Mouse (Mus musculus): ENCODE results near the gene Dnah1.

Gene Dnah1

DNA sequence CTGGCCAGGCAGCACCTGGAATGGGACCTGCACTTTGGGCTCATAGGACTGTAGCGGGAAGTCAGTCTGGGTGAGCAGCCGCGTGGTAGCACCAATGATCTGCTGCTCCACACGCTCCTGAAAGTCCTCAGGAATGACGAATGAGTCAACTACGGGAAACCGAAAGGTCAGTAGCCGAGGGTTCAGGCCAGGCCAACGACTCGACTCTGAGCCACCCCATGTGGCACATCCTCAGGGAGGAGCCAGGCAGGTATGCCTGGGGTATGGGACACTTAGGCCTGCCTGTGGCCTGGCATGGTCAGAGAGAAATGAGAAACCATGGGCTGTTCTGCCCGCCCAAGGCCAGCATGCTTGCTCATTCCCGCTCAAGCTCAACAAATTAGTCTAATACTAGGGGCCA lies 7.1 kb downstream of the Dnah1 start:
- DNase-seq, result no peak

DNA sequence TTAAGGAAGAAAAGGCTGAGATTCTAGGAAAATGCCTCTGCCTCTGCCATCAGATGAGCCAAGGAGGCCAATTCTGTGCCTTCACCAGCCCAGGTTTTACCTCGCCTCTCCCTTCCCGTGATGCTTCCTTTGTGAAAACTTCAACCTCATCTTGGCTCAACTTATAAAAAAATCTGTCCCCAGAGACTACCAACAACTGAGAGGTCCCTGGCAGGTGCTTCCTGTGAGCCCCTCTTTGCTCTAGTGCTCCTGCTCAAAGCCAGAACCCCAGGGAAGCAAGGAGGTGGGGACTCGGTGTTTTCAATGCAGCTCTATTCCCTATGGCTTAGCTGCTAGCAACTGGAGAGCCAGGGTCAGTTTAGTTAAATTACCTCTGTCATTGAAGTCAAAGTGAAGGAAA lies 10.5 kb downstream of the Dnah1 start:
- no peak for DNase-seq

DNA sequence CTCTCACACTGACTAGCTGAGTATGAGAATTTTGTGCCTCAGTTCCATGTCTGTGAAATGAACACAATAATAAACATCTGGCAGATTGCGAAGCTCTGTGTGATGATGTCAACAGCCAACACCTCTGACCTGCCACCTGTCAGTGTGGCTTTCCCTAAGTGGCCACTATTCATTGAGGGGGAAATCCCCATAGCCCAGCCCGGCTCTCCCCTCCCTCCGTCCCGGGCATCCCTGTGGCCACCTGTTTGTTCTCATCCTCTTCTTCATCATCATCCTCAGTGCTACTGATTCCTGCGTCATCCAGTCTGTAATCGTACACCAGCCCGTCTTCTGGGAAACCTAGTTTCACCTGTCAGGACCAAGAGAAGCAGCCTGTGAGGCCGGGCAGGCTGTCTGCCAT lies 38.0 kb downstream of the Dnah1 start:
- DNase-seq, result no peak

DNA sequence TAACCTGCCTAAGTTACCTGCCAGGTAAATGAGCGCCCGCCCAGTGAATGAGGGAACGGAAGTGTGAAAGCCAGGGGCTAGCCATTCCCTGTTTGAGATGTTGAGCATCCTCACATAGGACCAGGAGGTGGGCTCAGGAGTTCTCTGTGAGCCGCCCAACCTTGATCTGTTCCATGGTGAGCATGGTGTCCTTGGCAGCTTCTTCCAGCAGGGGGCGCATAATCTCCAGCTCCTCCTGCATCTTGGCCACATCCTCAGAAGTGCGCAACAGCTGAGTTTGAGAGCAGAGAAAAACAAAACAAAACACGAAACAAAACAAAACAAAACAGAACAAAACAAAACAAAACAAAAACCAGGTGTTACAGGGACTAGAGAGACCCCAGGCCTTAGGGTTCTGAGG lies 51.5 kb downstream of the Dnah1 start:
- DNase-seq, result peak; percentile 75 to 83

DNA sequence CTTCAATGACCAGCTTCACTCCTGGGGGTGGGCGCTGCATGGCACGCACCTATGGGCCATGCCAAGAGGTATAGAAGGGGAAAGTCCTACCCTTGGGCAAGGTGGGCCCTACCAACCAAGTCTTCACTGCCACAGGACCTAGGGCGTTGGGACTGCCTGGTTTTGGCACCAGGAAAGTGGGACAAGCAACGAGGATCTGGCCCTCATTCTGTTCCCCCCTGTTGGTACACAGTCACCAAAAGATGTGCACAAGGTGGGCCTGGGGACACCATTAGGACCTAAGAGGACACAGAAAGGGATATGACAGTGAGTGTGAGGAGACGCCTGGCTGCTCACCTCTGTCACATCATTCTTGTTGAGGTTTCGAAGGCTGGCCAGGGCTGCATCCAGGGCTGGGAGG lies 52.6 kb downstream of the Dnah1 start:
- no peak for DNase-seq

DNA sequence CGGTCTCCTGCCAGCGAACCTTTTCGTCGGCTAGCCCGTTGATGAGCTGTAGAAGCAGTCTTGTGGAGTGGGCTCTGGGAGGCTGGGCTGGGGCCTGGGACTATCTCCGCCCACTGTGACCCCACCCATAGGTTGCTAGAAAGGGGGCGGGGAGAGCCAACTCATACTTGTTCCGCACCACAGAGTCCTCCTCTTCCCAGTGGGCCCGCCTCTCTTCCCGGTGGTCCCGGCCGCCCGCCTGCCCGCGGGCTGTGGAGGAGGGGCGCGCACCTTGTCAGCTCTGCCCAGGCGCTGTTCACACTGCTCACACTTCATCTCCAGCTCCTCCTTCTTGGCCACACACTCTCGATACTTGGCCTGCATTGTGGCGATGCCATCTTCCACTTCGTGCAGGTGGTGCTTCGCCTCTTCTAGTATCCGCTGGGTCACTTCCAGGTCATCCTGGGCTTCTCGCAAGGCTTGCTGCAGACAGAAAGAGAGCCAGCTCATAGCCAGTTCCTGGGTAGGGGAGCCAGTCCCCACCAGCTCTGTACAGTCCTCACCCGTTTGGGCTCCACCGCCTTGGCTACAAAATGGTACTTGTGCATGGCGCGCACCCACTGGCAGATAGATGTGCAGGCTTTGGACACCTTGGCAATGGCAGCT lies 54.1 kb downstream of the Dnah1 start:
- no peak for DNase-seq

DNA sequence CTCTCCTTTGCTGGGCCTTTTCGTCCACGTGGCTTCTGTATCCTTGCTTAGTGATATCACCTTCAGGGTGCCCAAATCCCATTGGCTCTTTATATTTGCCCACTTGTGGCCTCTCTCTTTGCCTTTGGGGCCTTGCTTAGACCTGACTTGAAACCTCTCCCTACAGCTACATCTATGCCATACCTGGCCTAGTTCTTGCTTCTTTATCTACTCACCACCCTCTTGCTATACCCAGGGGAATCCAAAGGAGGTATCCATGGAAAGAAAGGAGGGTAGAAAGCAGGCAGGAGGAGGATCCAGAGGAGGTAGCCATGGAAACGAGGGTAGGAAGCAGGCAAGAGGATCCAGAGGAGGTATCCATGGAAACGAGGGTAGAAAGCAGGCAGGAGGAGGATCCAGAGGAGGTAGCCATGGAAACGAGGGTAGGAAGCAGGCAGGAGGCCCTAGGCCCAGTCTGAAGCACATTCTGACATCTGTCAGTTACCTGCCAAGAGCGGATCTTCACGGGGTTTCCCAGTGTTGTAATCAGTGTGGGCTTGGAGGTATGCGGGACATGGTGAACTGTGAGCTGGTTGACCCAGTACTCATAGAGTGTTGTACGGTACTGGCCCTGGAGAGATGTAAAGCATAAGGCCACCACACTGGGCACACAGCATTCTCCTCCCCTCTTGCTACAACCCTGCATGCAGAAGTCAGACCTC lies 55.2 kb downstream of the Dnah1 start:
- no peak for DNase-seq

DNA sequence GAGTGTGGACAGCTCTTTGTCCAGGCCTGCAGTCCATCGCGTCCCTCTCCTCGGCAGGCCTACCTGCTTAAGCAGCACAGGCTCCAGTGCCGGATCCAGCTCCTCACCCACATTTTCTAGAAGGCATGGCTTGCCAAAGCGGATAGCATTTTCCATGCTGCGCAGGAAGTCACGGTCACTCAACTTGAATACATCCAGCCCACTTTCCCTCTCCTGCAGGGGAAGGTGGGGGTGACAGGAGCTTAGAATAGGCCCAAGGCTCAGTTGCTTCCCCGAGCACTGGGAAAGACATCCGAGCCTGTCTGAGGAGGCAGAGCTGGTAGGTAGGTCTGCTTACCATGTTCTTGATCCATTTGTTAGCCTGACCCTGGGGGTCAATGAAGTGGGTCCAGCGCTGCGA lies 56.0 kb downstream of the Dnah1 start:
- no peak for DNase-seq

DNA sequence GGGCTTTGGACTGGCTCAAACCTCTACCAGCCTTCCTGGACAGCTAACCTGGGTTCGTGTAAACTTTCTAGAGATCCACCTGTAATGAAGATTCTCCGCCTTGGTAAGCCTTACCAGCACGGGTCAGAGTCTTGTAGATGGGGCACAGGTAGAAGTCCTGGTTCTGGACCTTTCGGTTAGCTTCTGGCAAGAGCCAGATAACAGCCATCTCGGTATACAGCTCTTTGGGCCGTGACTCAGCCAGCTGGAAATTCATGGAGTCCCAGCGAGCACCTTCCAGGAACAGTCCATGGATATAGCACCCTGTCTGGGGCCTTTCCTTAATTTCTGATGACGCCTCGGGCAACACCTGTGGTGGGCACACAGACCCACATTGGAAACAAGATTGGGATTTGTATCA lies 62.8 kb downstream of the Dnah1 start:
- no peak for DNase-seq

DNA sequence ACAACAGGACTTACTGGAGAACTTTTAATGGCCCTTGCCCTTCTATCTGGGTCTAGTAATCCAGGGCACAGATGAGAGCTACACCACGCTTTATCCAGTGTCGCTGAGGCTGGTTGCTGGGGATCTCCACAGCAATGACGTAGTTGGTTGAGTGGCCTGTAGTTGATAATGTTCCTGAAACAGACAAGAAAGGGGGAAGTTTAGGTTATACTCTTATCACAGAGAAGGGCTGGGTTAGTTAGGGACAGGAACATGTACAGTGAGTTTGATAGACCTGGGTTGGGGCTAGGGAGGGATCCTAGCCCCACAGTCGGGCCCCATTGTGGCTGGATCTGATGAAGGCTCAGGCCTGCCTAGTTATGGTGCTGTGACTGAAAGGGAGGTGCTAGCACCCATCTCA lies 63.3 kb downstream of the Dnah1 start:
- DNase-seq, result no peak

DNA sequence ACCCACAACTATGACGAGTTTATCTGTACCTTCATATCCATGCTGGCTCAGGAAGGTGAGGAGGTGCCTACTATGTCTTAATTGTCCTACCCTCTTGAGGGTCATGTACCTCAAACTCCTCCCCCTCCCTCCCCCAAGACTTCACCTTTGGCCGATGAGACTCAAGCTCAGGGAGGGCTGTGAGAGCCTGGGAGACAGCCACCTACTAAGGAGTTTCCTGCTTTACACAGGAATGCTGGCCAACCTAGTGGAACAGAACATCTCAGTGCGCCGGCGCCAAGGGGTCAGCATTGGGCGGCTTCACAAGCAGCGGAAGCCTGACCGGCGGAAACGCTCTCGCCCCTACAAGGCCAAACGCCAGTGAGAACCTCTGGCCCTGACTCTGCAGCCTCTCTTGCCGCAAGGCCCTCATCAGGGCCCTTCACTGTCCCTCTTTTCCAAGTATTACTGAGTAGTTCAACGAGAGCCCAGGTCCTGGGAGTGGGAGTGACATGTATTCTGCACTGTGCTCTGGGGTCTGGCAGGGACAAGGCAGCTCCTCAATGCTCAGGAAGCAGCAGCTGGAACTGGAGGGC lies 65.1 kb downstream of the Dnah1 start:
- DNase-seq, result no peak

DNA sequence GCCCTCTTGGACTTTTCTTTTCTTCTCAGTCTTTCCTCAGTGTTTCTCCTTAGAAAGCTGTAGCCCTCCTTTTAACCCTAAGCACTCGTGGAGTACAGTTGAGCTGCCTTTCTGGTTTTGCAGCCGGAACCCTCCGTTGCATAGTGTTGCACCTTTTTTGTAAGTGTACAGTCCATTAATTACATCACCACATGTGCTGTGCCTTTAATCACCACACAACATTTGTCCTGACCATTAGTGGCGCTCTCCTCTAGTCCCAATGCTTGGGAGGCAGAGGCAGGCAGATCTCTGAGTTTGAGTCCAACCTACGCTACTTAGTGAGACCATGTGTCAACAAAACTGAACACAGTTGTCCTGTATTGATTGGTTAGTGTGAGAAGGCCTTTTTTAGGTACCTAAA lies 71.6 kb downstream of the Dnah1 start:
- no peak for DNase-seq

DNA sequence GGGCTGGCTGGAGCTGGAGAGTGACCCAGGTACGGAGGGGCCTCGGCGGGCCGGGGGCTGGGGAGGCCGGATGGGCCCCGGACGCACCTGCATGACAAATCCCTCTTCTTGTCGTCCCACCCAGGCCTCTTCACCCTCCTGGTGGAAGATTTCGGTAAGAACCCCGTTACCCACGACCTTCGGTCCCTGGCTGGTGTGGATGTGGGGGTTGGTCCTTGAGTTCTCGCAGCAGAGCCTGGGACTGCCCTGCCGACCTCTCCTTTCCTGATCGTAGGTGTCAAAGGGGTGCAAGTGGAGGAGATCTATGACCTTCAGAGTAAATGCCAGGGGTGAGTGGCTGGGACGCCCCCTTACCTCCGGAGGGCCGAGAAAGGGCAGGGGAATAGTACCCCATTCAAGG lies 72.1 kb downstream of the Dnah1 start:
- no peak for DNase-seq

DNA sequence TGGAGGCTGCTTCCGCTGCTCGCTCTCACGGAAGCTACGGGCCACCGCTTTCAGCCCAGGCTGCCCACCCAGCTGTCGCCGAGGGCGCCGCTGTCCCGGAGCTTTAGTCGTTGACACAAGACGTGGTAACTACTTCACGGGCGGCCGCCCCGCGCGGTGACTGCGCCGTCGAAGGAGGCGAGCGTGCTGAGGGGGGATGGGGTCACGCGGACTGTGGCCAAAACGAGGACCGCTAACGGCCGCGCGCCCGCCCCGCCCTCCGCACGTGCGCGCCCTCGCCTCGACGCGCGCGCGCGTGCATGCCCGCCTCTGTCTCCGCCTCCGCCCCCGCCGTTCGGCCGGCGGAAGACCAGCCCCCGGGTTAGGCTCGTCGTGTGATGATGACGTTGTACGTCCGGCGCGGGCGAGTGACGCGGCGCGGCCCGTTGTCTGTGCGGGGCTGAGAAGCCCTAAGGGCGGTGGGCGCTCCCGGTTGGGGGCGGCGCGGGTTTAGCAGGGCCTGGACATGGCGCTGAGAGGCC lies 72.6 kb downstream of the Dnah1 start, which contains the start of the genes Phf7 and Bap1:
Phf7 (minus strand) TSS at position 234 of the 521 bp plus-strand sequence.
Bap1 (plus strand) TSS at position 367 of the 521 bp plus-strand sequence.
- DNase-seq, result peak; percentile 91 to 99

DNA sequence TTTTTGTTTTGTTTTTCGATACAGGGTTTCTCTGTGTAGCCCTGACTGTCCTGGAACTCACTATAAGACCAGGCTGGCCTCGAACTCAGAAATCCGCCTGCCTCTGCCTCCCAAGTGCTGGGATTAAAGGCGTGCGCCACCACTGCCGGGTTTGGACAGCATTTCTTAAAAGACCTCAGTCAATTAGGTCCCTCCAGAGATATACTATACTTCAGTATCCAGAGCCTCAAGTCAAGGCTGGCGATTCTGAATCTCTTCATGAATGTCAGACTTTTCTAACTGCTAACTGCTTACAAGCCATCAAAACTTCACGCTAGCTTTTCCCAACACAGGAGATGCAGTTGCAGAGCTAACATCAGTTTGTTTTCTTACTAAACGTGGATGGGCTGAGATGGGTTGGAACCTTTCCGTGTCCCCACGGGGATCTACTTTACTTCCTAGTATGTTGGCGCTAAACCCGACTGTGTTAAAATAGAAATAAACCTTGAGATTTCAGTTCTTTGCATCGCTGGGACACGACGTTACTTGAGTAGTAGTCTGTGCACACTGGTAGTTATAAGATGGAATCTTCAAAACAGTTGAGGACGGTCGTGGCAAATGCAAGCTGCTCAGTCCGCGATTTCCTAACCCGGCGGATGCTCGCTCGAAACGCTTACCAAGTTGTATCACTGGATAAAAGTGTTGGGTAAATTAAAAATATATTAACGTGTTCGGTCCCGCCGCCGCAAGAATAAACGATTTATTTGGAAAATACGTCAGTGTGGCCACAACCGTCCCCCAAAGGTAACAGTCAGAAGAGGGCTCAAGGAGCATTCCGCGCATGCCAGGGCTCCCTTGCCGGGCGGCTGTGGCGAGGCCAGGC lies 73.2 kb downstream of the Dnah1 start:
- DNase-seq, result no peak

DNA sequence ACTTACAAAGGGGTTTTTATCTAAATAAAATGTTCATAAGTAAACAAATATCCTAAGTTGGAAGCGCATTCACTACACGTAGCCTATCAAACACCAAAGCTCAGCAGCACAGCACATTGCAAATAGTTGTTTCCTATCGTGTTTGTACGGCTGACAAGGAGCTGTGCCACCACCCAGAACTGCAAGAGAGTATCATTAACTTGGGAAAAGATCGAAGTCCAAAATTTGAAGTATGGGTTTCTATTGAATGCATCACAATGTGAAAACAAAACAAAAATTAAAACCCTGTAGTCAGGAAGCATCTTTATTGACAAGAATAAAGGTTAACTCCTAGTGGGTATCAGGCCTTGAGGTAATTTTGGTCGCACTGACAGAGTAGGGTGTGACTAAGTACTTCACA lies 75.3 kb downstream of the Dnah1 start:
- DNase-seq, result no peak

DNA sequence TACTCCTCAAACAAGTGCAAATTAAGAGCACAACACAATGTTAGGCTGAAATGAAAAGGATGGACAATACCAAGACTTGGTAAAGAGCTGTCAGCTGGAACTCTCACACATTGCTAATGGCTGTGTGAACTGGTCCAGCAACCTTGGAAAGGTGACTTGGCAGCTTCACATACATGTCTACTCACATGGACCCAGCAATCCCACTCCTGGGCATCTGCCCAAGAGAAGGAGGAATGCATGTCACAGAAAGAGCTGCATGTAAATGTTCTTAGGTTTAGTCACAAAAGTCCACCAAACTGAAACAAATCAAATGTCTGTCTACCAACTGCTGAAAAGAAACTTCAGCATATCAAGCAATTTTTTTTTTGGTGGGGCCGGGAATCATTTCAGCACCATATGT lies 77.8 kb downstream of the Dnah1 start:
- no peak for DNase-seq

DNA sequence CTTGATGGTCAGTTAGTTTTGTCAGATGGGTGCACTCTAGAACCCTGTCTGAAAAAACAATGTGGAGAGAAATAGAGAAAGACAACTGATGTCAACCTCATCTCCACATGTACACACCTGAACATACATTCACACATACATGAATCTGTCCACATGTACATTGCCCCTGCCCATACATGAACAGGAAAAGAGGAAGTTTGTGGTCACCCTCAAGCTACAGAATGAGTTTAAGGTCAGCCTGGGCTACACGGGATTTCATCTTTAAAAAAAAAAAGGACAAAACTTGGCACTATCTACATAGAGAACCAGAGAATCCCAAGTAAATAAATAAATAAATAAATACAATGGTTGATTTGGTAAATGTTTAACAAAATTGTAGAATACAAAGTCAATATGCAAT lies 78.9 kb downstream of the Dnah1 start:
- no peak for DNase-seq

DNA sequence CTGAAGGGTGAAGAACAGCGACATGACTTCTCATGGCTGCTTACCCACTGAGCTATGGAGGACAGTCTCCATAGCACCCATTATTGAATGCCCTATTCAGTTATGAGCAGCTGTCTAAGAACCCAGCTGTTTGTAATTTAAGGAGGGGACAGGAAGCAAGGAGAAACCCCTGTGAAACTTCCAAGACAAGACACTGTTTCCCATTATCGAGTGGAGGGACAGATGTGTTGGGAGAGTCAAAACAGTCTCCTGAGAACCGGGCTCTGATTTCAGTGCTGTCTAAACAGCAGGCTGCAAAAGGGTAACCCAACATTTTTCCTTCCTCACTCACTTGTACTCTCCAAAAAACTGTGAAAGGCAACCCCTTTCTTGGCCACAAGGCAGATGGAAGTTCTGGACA lies 83.2 kb downstream of the Dnah1 start:
- no peak for DNase-seq

DNA sequence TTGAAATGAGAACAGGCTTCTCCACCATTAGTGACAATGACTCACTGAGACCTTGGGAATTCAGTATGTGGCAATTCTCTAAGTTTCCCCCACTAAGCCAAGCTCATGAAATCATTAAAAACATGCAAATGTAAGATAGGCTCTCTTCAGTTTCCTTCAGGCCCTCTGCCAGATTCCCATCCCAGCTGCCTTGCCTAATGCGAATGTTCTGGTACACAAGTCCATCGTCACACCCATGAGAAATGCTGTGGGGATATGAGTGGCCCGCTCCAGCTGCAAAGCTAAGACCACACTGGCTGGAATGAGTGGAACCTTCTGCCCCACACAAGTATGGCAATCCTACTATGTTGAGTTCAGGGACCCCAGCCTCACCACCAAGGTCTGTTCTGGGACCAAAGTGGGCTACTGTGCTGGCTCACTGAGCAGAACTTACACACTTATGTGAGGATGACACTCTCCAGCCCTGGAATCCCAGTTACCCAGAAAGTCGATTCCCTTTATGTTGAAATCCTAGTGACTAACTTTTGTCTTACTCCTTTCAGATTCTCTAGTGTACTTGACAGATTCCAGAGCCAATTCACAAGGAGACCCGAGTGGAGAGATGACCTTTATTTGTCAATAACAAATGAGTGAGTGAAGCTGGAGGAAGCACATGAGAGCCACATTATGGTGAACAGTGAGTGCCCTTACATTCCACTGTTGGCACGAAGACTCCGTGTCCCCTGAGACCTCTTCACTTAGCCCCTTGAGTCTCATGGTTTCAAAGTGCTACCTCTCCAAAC lies 86.4 kb downstream of the Dnah1 start:
- no peak for DNase-seq

DNA sequence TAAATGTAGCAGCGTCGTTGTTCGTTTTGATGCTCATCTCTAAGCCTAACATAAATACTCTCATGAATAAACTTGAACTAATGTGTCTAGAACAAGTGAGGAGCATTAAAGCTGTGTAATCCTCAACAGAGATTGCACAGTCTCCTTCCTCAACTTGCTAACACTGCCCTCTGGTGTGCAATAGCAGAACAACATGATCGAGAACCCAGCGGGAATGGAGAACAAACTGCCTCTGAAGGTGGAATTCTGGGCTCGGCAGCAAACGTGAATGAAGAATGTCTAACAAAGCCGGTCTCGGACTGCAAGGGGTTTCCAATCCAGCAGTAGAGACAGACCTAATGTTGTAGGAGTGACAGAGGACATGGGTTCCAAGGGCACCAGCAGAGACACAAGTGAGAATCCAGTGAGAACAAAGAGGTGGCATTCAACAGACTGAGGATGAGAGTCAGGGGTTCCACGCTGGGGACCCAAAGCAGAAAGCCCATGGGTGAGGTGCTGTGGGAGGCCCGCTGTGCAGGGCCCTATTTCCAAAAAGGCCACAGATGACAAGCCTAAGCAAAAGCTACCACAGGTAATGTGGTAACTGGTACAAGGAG lies 89.6 kb downstream of the Dnah1 start:
- DNase-seq, result peak; percentile 88 to 89

All from cerebellum, adult 18-20 months (tissue).